Mouse (Mus musculus): ENCODE results near the gene Dennd1b. TPM values are rescaled to one million over a fixed set of nuclear protein-coding genes. Genes with fewer than 3 reads are reported as not detected.

Dennd1b gene
- total RNA-seq, 2 experiments from 2014 or later: 19.0 to 35.0 TPM

DNA sequence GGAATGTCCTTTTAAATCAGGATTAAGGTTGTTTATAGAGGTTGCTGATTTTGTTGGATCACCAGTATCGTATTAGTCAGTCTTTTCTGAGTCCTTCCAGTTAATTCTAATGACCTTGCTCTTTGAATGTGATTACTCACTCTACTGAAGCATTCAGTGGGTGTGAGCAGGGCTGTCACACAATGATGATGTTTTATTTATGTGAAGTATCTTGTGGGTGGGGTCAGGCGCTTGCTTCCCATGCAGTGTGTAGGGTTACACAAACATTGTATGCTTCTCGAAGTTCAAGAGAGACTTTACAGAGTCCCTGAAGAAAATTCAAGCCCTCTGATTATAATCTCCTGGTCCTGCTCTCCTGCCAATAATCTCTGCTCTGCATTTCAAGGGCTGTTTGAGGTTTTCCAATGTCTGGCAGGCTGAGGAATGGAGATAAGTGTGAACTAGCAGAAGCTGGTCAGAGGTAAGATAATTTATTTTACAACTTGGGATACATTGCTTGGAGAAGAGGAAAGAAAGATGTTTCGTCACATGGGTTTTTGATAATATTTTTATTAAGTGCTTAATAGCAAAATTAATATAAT, 3.2 kb upstream of the Dennd1b start:
- ATAC-seq (replicated peaks; ENCODE audit: poor library complexity, severe bottlenecking): no peak

DNA sequence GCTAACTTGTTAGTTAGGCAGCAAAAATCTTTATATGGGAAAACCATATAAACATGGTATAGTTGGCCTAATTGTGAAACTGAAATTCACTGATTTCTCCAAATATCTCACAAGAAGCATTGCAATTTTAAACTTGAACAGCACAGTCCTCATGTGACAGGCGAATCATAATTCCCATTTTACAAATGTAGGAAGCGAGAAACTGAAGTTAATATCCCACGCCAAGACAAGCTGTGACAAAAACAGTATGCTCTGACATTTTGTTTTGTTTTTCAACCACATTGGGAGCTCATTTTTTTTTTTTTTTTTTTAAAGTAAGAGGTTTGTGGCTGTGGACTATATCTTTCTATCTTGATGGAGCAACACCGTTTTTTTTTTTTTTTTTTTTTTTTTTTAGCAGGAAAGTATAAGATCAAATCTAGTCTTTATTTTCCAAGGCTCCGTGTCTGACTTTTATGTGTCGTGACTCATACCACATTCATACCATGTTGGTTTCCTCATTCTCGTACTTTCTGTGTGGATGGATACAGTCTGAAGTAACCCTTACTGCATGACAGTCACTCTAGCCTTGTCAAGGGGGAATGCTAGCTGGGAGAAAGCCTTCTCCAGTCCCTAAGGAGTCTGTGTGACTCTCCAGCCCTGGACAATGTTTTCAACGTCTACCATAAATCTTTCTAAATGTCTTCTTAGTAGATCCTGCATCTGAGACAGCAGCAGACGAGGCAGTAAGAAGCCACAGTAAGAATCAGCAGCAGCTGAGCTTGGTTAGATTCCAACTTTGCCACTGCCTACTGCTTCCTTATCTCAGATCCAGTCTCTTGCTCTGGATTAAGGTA, 751 bp upstream of the Dennd1b start:
- peak; percentile 61 for ATAC-seq (replicated peaks; ENCODE audit: poor library complexity, severe bottlenecking)

DNA sequence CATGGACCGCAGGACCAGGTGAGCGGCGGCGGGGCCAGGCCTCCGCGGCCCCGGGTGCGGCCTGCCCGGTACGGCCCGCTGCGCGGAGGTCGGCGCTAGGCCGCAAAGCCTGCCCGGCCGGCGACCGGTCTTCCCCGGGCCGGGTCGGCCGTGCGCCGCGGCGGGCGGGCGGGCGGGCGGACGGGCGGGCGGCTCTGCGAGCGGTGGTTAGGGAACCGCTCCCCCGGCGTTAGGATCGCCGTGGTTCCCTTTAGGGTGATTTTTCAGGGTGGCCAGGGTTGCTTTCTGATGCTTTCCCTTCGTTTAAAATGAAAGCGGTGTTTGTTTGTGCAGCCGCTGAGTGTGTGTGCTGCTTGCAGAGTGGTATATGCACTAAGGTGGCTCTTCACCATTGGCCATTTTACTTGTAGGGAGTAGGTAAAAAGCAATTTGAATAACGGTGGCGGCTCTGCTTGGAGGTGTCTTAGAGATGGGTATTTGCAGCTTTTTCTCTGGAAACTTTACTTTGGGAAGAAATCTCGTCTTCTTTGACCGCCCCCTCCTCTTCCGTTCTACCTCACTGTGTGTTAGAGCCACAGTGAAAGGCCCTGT, 728 bp downstream of the Dennd1b start:
- peak; percentile 3 for ATAC-seq (replicated peaks; ENCODE audit: poor library complexity, severe bottlenecking)

DNA sequence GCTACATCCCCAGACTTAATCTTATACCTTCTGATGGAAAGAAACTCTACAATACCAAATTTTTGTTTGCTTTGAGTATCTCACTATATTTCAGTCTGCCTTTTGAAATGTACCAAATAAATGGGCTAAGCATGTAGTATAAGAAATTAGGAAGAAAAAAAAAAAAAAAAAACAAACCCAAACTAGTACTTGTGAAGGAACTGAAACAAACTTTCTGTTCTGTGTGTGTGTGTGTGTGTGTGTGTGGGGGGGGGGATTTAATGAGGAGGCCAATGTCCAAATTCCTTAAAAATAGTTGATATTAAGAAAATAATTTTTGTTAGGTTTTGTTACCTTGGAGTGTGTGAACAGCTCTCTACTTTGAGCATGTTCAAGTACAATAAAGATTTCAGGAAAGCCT, 1.8 kb downstream of the Dennd1b start:
- ATAC-seq (replicated peaks; ENCODE audit: poor library complexity, severe bottlenecking): no peak

DNA sequence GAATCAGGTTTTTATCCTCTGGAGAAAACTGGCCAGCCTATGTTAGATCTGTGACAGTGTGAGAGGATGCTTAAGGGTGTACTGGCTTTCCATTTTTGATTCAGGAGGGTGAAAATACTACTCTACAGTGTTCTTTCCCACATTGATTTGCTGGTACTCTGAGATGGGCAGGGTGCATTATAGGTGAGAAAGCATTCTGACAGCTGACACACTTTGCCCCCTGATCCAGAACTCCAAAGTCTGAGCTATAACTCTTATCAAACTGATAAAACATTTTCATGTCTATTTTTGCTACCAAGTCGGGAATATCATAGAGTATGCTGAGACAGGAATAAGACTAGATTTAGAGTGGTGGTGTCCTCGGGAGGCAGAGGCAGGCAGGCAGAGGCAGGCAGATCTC, 2.3 kb downstream of the Dennd1b start:
- ATAC-seq (replicated peaks; ENCODE audit: poor library complexity, severe bottlenecking): no peak

DNA sequence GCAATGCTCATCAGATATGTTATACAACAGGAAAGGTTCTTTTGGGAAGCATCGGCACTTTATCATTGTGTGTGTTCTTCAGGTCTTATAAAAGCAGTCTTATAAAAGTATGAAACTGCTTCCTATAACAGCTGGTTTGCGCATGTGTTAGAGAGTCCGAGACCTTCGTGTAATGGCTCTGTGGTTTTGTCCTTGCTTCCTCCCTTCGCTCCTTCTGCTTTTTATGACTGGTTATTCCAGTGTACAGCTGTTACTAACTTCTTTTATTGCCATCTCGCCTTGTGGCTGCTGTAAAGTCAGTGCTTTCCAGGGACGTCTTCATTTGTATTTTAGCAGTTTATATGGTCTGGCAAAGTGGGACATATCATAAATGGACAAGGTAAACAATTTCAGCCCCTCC, 4.2 kb downstream of the Dennd1b start:
- peak; percentile 72 for ATAC-seq (replicated peaks; ENCODE audit: poor library complexity, severe bottlenecking)

DNA sequence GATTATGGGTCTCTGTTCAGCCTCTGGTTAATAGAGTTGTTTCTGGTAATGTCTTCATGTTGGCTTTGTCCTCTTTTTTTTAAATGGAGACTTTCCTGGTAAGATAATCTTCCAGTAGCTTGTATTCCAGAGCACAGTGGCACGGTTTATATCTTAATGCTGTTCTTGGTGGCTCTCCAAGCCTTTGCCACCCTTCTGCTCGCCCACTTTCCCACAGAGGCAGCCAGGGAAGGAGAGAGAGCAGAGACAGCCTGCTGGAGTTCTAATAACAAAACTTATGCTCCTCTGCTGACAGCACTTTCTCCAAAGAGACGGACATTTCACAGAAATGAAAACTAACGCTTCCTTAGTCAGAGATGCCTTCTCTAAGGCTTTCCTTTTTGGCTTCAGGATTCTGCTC, 6.8 kb downstream of the Dennd1b start:
- ATAC-seq (replicated peaks; ENCODE audit: poor library complexity, severe bottlenecking): no peak

DNA sequence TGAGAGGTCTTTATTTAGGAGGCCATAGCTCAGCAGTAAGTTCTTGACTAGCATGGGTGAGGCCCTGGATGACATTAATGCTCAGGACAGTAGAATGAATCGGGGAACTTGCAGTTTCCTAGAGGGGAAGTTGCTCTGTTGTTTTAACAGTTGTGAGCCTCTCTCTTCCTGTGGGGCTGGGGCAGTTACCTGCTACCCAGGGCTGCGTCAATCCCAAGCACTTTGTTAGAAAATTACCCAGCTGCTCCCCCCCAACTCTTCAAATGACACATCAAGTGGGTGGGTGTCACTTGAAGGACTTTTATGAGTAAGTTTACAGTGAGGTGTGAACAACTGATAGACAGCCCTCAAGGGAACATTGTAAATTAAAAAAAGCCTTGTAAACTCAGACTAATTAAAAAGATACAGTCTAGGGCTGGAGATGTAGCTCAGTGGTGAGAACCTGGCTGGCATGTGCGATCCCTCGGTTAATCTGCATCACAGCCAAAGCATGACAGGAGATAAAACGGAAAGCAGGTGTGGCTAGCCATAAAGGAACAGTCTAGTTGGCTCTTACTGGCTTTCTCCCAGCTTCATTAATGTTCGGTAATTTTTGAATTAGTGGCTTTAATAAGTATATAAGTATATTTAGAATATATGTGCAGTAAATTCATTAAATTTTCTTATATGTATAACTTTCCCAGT, 10.4 kb downstream of the Dennd1b start:
- peak; percentile 59 for ATAC-seq (replicated peaks; ENCODE audit: poor library complexity, severe bottlenecking)

DNA sequence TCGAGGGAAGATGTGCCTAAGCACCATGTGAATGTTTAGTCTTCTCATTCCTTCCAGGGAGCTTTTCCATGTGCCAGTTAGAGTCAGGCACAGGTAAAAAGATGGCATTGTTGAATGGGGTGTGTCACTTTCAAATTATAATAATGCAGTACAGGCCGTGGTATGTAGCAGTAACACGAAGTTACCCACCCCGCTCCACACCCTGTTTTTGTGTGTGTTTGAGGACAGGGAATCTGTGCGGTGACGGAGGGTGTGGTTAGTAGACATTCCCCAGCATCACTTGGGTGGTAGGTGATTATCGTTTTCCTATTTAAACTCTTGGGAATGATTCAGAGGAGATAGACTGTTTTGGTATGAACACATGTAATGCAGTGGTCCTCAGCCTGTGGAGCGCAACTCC, 11.6 kb downstream of the Dennd1b start:
- ATAC-seq (replicated peaks; ENCODE audit: poor library complexity, severe bottlenecking): no peak

DNA sequence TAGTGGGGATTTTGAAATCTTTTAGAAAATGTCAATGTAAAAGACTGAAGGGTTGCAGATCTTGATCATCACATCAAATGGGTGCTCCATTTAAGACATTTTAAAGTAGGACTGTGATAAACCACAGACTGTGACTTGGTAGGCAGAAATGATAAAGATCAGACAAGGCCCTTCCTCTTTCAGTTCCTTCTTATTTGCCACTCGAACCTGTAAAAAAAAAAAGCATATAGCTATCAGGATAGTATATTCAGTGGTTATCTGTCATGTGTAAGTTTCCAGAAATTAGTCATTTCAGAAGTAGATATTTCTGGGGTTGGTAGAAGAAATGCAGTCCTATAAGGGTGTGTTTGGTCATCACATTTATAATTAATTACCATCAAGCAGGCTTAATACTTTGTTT, 12.7 kb downstream of the Dennd1b start:
- ATAC-seq (replicated peaks; ENCODE audit: poor library complexity, severe bottlenecking): peak; percentile 81

DNA sequence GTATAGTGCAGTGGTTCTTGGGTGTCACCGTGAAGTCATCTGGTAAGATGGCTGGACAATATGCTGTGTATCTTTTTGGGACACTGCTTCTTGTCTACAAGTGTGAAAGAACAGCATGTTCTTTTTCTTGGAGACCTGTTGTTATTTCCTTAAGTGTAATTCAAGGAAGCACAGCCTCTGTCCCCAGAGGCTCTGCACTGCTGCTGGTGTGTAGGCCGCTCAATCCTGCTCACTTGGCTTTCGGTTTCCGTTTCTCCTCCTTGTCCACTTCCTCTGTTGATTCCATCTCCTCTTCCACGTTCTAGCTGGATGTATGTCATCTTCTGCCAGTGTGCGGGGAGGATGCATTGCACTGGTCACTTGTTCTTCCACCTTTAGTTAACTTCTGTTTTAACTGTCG, 19.0 kb downstream of the Dennd1b start:
- ATAC-seq (replicated peaks; ENCODE audit: poor library complexity, severe bottlenecking): peak; percentile 90

DNA sequence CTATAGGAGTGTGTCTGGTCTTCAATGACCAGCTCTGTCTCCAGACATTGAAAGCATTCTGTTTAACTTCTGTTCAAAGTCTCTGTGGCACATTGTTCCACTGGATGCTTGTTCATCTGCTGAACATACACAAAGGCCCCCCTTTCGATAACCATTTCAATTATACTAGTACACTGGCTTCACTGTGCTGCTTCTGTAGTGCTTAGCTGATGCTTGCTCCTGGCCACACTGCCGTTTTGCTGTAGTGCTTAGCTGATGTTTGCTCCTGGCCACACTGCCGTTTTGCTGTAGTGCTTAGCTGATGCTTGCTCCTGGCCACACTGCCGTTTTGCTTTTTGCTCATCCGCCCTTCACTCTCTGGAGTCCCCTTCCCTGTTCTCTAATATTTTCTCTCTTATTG, 19.4 kb downstream of the Dennd1b start:
- no peak for ATAC-seq (replicated peaks; ENCODE audit: poor library complexity, severe bottlenecking)

DNA sequence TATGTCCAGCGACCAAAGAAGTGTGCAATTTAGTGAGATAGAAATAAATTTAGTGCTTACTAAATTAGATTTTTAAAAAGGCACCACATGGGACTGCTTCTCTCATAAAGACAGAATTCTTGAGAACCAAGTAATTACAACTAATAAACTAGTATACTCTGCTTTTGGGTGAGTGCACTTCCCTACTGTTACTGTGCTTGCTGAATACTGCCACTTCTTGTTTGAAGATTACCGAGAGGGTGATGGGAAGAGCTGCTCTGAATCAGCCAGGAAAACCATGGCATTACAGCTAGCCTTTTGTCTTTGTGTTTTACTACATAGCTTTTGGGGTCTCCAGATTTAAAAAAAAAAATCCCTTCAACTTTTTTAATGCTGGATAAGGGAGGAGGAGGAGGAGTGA, 19.8 kb downstream of the Dennd1b start:
- no peak for ATAC-seq (replicated peaks; ENCODE audit: poor library complexity, severe bottlenecking)

DNA sequence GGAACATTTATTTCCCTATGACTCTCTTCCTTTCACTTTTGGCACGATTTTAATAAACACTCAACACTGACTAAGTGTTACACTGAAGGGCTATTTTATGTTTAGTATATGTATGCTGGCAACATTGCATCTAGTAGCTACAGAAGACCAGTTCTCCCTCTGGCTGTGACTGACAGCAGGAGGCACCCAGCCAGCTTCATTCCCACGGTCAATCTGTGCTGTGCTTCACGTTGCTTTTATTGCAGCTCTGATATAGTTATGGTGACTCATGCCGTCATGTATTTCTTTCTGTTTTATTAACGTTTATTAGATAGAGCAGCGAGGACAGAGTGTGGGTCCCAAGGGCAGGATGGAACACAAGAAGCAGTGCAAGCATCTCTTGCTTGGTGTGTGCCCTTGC, 20.2 kb downstream of the Dennd1b start:
- ATAC-seq (replicated peaks; ENCODE audit: poor library complexity, severe bottlenecking): no peak

DNA sequence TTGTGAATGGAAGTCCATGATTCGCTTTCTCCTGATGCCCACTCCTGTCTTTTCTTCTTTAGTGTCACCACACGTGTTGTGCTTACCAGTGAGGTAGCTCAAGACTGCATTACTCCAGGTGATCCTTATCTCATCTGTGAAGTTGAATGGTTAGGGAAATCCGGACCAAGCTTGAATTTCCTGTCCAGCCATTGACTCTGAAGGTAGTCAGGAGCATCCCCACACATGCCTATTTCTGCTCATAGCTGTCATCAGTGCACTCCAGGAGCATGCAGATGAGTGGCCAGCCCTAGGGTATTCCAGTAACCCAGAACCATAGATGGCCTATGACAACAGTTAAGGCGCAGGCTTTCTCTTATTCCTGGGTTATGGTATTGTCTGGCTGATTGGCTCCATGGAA, 20.9 kb downstream of the Dennd1b start:
- ATAC-seq (replicated peaks; ENCODE audit: poor library complexity, severe bottlenecking): no peak

DNA sequence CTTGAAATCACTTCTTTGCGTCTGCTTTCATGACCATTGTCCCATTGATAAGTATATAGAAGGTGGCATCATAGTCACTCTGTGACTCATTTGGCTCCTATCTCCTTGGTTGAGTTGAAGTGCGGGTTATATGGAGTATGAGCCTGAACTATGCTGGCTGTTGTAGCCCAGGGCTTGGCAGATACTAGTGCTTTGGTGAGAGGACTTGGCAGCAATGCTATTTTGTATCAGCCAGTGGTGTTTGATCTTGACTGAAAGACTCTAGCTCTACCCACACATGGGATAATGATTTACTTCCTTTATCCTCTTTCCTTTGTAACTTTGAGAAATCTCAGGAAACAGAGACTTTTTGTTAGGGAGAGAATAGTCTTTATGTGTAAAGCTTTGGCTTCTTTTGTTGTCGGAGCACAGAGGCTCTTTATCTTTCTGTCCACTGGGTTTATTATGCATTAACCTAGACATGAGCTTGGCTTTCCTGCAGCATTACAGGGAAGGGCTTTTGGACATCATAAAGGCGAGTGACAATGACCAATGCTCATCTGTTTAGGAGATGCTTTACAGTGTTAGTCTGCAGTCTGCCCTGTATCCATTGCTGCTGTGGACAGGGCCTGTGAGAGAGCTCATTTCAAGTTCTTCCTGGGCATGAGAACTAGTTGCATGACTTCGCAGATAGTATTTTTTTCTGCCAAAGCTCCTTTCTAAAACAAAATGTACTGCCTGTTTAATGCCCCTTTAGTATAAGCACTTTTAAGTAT, 29.3 kb downstream of the Dennd1b start:
- ATAC-seq (replicated peaks; ENCODE audit: poor library complexity, severe bottlenecking): no peak

DNA sequence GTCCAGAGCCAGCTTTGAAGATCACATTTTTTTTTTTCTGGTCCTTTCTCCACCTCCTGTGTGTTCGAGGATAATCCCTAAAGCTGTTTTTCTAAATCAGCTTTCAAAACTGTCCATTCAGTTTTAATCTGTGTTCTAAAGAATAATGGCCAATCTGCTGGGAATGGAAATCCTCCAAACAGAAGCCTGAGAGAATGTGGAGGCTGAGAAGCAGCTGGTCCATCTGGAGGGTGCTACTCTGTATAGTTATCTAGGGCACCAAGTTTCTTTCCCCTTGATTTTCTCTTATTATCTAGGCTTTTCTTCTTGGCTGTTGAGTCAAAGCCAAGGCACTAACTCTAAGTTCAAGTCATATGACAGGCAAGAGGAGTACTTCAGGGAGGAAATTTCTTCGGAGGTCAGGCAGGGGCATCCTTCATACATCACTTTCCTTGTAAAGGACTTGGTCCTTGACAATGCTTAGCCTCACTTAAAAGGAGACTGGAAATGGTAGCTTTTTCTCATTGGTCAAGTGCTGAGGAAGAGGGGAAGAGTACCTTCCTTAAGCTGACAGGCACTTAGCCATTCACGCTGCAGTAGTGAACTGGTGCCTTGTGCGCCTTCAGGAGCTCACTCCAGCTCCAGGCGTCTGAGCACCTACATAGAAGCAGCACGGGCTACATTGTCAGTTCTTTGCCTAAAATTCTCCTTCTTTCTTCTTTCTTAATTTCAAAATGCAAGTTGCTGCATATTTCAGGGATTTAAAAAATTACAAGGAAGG, 32.6 kb downstream of the Dennd1b start:
- ATAC-seq (replicated peaks; ENCODE audit: poor library complexity, severe bottlenecking): no peak

DNA sequence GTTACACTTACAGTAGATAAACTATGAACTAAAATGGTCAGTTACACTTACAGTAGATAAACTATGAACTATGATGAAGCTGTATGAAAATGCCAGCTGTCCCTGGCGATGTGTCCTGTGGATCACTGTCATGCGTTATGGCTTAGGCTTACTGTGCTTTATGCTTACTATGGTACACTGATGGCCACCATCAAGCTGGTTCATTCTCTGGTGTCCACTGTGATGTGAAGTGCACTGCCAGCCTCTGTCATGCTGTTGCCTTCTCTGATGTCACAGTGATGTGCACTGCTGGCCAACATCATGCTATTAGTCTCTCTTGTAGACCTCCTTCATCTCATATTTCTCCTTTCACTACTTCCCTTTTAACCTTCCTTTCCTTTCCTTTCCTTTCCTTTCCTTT, 33.4 kb downstream of the Dennd1b start:
- ATAC-seq (replicated peaks; ENCODE audit: poor library complexity, severe bottlenecking): no peak

DNA sequence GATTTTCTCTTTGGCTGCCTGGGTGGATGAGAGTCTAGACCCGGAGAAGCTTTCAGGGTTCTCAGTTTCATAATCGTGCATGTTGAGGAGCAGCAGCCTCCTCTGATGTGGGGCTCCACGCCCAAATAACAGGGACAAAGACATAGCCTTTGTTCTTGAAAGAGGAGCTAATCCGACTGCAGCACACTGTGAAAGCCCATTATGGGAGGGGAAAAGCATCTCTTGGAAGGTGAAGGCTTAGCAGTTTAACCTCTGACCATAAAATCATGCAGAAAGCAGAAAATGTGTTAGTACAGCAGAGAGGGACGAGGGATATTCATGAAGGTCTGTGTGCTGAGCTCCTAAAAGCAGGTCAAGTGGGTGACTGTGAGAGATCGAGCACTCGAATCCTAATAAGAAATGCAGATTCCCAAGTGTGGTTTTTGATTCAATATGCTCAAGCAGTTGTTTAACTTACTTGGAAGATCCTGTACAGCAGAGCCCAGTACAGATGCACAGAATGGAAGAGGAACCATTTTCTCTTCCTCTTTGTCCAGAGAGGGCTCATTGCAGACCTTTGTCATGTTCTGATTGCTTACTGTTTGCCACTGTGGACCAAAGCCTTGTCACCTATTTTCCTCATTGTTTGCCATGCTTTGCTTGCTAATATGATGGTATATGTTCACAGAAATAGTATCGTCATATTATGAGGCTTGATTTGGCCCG, 37.6 kb downstream of the Dennd1b start:
- peak; percentile 76 for ATAC-seq (replicated peaks; ENCODE audit: poor library complexity, severe bottlenecking)
